ENCODE assay signal across 8 mouse cellular contexts in genomic region chr7:102245775-102246174, GRCm38 (mm10). TPM values are rescaled to one million over a fixed set of nuclear protein-coding genes. Genes with fewer than 3 reads are reported as not detected.
A peak's percentile ranks its signal among the peaks of the same experiment; 100 is the strongest.
DNase-seq lines count a peak whose midpoint lies in the region; ATAC-seq and TF ChIP-seq lines count a peak whose summit lies in the region.

No protein-coding gene starts in this region.

- H3K36me3 ChIP-seq in midbrain, embryonic 14.5 days (ENCODE audit: control insufficient read depth, insufficient read depth, low read length): no peaks in the 10 kb centered on the region
- no peaks in the 10 kb centered on the region for H3K36me3 ChIP-seq in midbrain, embryonic 13.5 days
- peaks cover 32% of the 10 kb centered on the region for H3K36me3 ChIP-seq in liver, embryonic 13.5 days

- H3K27me3 ChIP-seq in cerebellum, adult 2 months (ENCODE audit: control insufficient read depth, insufficient read depth, low read length): no peaks in the 10 kb centered on the region
- no peaks in the 10 kb centered on the region for H3K27me3 ChIP-seq in midbrain, embryonic 14.5 days (ENCODE audit: control insufficient read depth, insufficient read depth, low read length)
- H3K27me3 ChIP-seq in midbrain, embryonic 13.5 days: no peaks in the 10 kb centered on the region
- no peaks in the 10 kb centered on the region for H3K27me3 ChIP-seq in liver, embryonic 13.5 days

- intact Hi-C loops in heart, postnatal 10 days (cut with DNase I): no loop called here

- no peaks in the 10 kb centered on the region; the same call in 1 of the 2 replicates for H3K4me1 ChIP-seq in cerebellum, adult 2 months (ENCODE audit: control insufficient read depth, insufficient read depth, low read length)
- no peaks in the 10 kb centered on the region for H3K4me1 ChIP-seq in midbrain, embryonic 14.5 days (ENCODE audit: control insufficient read depth, insufficient read depth, low read length)
- H3K4me1 ChIP-seq in midbrain, embryonic 13.5 days (replicated peaks): peaks cover 43% of the 10 kb centered on the region
- peaks cover 80% of the 10 kb centered on the region for H3K4me1 ChIP-seq in liver, embryonic 13.5 days (replicated peaks)

- no peak overlapping the region for H3K4me3 ChIP-seq in cerebellum, adult 2 months (replicated peaks; ENCODE audit: insufficient read depth, low read depth, low read length)
- no peak overlapping the region for H3K4me3 ChIP-seq in midbrain, embryonic 14.5 days (replicated peaks; ENCODE audit: low read depth, low read length)
- no peak overlapping the region for H3K4me3 ChIP-seq in midbrain, embryonic 13.5 days (replicated peaks)
- H3K4me3 ChIP-seq in liver, embryonic 13.5 days (replicated peaks): peak overlapping the region; percentile 90

- peak in 1 of 2 experiments; percentile 42 for DNase-seq in cerebellum, adult 2 months
- DNase-seq in midbrain, embryonic 14.5 days: peak; percentile 31
- peak; percentile 57 to 60 for DNase-seq in heart, postnatal 10 days
- no peak for DNase-seq in liver, embryonic 13.5 days
- peak; percentile 44 for DNase-seq in thymus, postnatal 0 days (ENCODE audit: low spot score)
- DNase-seq in cerebellum, adult 11 months: no peak

- TF ChIP-seq CTCF in cerebellum, adult 2 months (IDR thresholded peaks at IDR 0.05; ENCODE audit: borderline replicate concordance, insufficient read depth, low read depth, low read length): no peak

- no peak for TF ChIP-seq POLR2A in cerebellum, adult 2 months (IDR thresholded peaks at IDR 0.05; ENCODE audit: borderline replicate concordance, insufficient read depth, low read length)

- peak overlapping the region; percentile 52; the same call in 1 of the 2 replicates for H3K27ac ChIP-seq in cerebellum, adult 2 months (ENCODE audit: insufficient read depth, low read length)
- no peak overlapping the region for H3K27ac ChIP-seq in midbrain, embryonic 14.5 days (replicated peaks; ENCODE audit: low read depth, low read length)
- no peak overlapping the region for H3K27ac ChIP-seq in midbrain, embryonic 13.5 days
- H3K27ac ChIP-seq in liver, embryonic 13.5 days: peak overlapping the region; percentile 98

- 18% methylated on average over 1 of the region's 1 CpGs for WGBS in cerebellum, adult 2 months
- WGBS in midbrain, embryonic 14.5 days: 11% methylated on average over 1 of the region's 1 CpGs
- 0% methylated on average over 1 of the region's 1 CpGs for WGBS in midbrain, embryonic 13.5 days
- WGBS in liver, embryonic 13.5 days (ENCODE audit: insufficient replicate concordance): 0% methylated on average over 1 of the region's 1 CpGs

- H3K4me2 ChIP-seq in midbrain, embryonic 14.5 days (ENCODE audit: low read length): no peak overlapping the region
- no peak overlapping the region for H3K4me2 ChIP-seq in midbrain, embryonic 13.5 days (replicated peaks)
- peak overlapping the region; percentile 98 for H3K4me2 ChIP-seq in liver, embryonic 13.5 days

- ATAC-seq in cerebellum, adult (ENCODE audit: insufficient number of reproducible peaks, low FRiP score, low TSS enrichment): no peak
- no peak for ATAC-seq in midbrain, embryonic 14.5 days (ENCODE audit: low FRiP score, low TSS enrichment)
- no peak for ATAC-seq in midbrain, embryonic 13.5 days
- no peak for ATAC-seq in liver, embryonic 13.5 days (ENCODE audit: low read depth)

- H3K9ac ChIP-seq in midbrain, embryonic 14.5 days (replicated peaks; ENCODE audit: low read length): no peak overlapping the region
- no peak overlapping the region for H3K9ac ChIP-seq in midbrain, embryonic 13.5 days (replicated peaks)
- peak overlapping the region; percentile 93 for H3K9ac ChIP-seq in liver, embryonic 13.5 days

- no peaks in the 10 kb centered on the region for H3K9me3 ChIP-seq in midbrain, embryonic 14.5 days (ENCODE audit: control insufficient read depth, low read length)
- no peaks in the 10 kb centered on the region for H3K9me3 ChIP-seq in midbrain, embryonic 13.5 days
- no peaks in the 10 kb centered on the region for H3K9me3 ChIP-seq in liver, embryonic 13.5 days (replicated peaks)

RNA-seq across cellular contexts. Expression of gene Rhog, which starts 10.1 kb away (rescaled TPM):
- polyA plus RNA-seq in cerebellum, adult 2 months (2012; rRNA removed): 71.1 and 87.6 TPM in 2 replicates
- 9.7 and 15.7 TPM in 2 replicates for polyA plus RNA-seq in midbrain, embryonic 14.5 days (2014; fragmentation: Nextera tagmentation; extraction: Ambion mirVana)
- polyA plus RNA-seq in midbrain, embryonic 13.5 days (2015; fragmentation: Nextera tagmentation; extraction: Ambion mirVana): 14.4 and 17.6 TPM in 2 replicates
- total RNA-seq in heart, postnatal 10 days (2021): 10 to 100 TPM; 40.8 to 42.2 TPM
- 56.0 and 58.2 TPM in 2 replicates for polyA plus RNA-seq in liver, embryonic 13.5 days (2015; fragmentation: Nextera tagmentation; extraction: Ambion mirVana)
- polyA plus RNA-seq in thymus, postnatal 0 days (2015; fragmentation: Nextera tagmentation; extraction: Ambion mirVana): 184 and 188 TPM in 2 replicates

RNA-seq across cellular contexts. Expression of gene Stim1, which starts 21.8 kb away (rescaled TPM):
- 84.9 and 87.5 TPM in 2 replicates for polyA plus RNA-seq in cerebellum, adult 2 months (2012; rRNA removed)
- 9.5 and 11.3 TPM in 2 replicates for polyA plus RNA-seq in midbrain, embryonic 14.5 days (2014; fragmentation: Nextera tagmentation; extraction: Ambion mirVana)
- polyA plus RNA-seq in midbrain, embryonic 13.5 days (2015; fragmentation: Nextera tagmentation; extraction: Ambion mirVana): 8.1 and 8.5 TPM in 2 replicates
- total RNA-seq in heart, postnatal 10 days (2021): 10 to 100 TPM; 23.4 to 30.7 TPM
- 13.3 and 15.0 TPM in 2 replicates for polyA plus RNA-seq in liver, embryonic 13.5 days (2015; fragmentation: Nextera tagmentation; extraction: Ambion mirVana)
- 37.5 and 42.1 TPM in 2 replicates for polyA plus RNA-seq in thymus, postnatal 0 days (2015; fragmentation: Nextera tagmentation; extraction: Ambion mirVana)

RNA-seq across cellular contexts. Expression of gene Pgap2, which starts 35.8 kb away (rescaled TPM):
- 32.9 and 35.2 TPM in 2 replicates for polyA plus RNA-seq in cerebellum, adult 2 months (2012; rRNA removed)
- 47.9 and 55.8 TPM in 2 replicates for polyA plus RNA-seq in midbrain, embryonic 14.5 days (2014; fragmentation: Nextera tagmentation; extraction: Ambion mirVana)
- polyA plus RNA-seq in midbrain, embryonic 13.5 days (2015; fragmentation: Nextera tagmentation; extraction: Ambion mirVana): 50.1 and 51.6 TPM in 2 replicates
- 10 to 100 TPM; 55.2 to 58.0 TPM for total RNA-seq in heart, postnatal 10 days (2021)
- 23.3 and 27.3 TPM in 2 replicates for polyA plus RNA-seq in liver, embryonic 13.5 days (2015; fragmentation: Nextera tagmentation; extraction: Ambion mirVana)
- 54.3 and 59.6 TPM in 2 replicates for polyA plus RNA-seq in thymus, postnatal 0 days (2015; fragmentation: Nextera tagmentation; extraction: Ambion mirVana)

RNA-seq across cellular contexts. Expression of gene Nup98, which starts 35.8 kb away (rescaled TPM):
- 19.0 and 20.2 TPM in 2 replicates for polyA plus RNA-seq in cerebellum, adult 2 months (2012; rRNA removed)
- 22.2 and 28.5 TPM in 2 replicates for polyA plus RNA-seq in midbrain, embryonic 14.5 days (2014; fragmentation: Nextera tagmentation; extraction: Ambion mirVana)
- 27.2 and 27.4 TPM in 2 replicates for polyA plus RNA-seq in midbrain, embryonic 13.5 days (2015; fragmentation: Nextera tagmentation; extraction: Ambion mirVana)
- total RNA-seq in heart, postnatal 10 days (2021): 10 to 100 TPM; 39.9 to 40.5 TPM
- polyA plus RNA-seq in liver, embryonic 13.5 days (2015; fragmentation: Nextera tagmentation; extraction: Ambion mirVana): 16.9 and 20.7 TPM in 2 replicates
- polyA plus RNA-seq in thymus, postnatal 0 days (2015; fragmentation: Nextera tagmentation; extraction: Ambion mirVana): 21.1 and 24.3 TPM in 2 replicates

Comparison
In these comparisons a context has a peak if more than half of its experiments do, and no peak if none do; other contexts are left out.
1. DNase-seq: peak in midbrain, embryonic 14.5 days (single experiment), heart, postnatal 10 days (2 of 2) and thymus, postnatal 0 days (single experiment); none in liver, embryonic 13.5 days (single experiment) and cerebellum, adult 11 months (single experiment).
2. H3K27ac ChIP-seq: peak in cerebellum, adult 2 months (single experiment) and liver, embryonic 13.5 days (single experiment); none in midbrain, embryonic 14.5 days (single experiment) and midbrain, embryonic 13.5 days (single experiment).